Mouse (Mus musculus): ENCODE measurements around the gene Zbtb16.

GRCm38 (mm10) chr9:48721172-48721571 is 114.8 kb downstream of the Zbtb16 start:
- no peak for TF ChIP-seq POLR2A (IDR thresholded peaks at IDR 0.05; ENCODE audit: low read depth, low read length)
- TF ChIP-seq CTCF (conservative IDR thresholded peaks at IDR 0.05; ENCODE audit: insufficient read depth, insufficient read length, low read depth, low read length): no peak

All from kidney, adult 2 months (tissue).